Mouse (Mus musculus) heart, postnatal 0 days (tissue): ENCODE measurements around the gene S1pr5.

Source experiments
- CTCF ChIP-seq: IDR thresholded peaks from 2 replicates; pipeline ENCODE4 v1.5.1; 2016; ENCODE audit warnings: antibody characterized with exemption, control low read depth, low read depth
- EP300 ChIP-seq: IDR thresholded peaks from 2 replicates; pipeline ENCODE4 v1.6.1; 2016; ENCODE audit warnings: antibody characterized with exemption, low read depth

DNA sequence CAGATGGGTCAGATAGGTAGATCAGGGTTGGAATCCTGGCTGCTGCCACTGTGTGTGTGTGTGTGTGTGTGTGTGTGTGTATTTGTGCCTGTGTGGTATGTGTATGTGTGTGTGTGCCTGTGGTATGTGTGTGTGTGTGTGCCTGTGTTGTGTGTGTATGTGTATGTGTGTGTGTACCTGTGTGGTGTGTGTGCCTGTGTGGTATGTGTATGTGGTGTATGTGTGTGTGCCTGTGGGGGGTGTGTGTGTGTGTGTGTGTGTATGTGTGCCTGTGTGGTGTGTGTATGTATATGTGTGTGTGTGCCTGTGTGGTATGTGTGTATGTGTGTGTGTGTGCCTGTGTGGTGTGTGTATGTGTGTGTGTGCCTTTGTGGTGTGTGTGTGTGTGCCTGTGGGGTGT, 6.4 kb upstream of the S1pr5 start:
- TF ChIP-seq CTCF (no peak), EP300 (no peak)
